Mouse (Mus musculus) G1E-ER4 (cell line): ENCODE measurements around the gene Eva1a. TPM values are rescaled to one million over a fixed set of nuclear protein-coding genes. Genes with fewer than 3 reads are reported as not detected.

Experiments used
- GATA1 ChIP-seq: IDR thresholded peaks from one replicate; pipeline ENCODE4 v1.8.0; 2012; ENCODE audit warnings: low read length, inconsistent platforms
- polyA plus RNA-seq: library from polyadenylated mRNA; stranded (reverse); fragments of >175 nt; gene quantifications from 2 replicates; pipeline ENCODE4 v1.2.3, GENCODE M21; 2012

Eva1a gene
- polyA plus RNA-seq, 1 experiment: not detected

DNA sequence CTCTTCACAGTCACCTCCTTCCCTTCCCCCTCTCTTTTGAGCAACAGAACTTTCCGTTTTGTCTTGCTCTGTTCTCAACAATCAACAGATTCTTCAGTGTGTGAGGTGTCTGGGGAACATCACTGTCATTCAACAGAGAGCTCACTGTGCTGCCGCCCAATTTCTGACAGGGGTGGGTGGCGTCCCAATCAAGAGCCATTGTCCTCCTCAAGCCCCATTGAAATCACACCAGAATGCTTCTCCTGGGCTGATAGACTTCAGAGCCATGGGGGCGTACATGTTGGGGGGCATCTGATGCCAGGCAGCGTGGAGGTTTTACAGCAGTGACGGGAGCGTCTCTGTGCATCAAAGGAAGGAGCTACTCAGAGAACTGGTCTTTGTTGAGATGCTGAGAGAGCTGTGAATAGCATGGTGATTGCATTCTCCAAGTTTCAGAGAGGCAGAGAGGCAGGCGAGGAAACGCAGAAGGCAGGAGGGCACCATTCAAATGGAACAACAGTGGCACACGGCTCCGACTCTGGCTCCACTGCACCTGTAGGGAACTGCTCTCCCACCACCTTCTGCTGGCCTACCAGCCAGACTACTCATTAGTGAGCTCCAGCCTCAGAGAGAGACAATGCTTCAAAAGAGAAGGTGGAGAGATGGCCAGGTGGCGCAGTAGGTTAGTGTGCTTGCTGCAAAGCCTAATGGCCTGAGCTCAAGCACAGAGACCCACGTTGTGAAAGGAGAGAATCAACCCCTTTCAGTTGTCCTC, 95.3 kb downstream of the Eva1a start:
- TF ChIP-seq GATA1: no peak

Other genes with a start within 250 kb of the Eva1a start
- 4.9 and 6.7 TPM in 2 replicates for gene Gcfc2, start 117.4 kb upstream of the Eva1a start, polyA plus RNA-seq
- 8.9 and 9.3 TPM in 2 replicates for gene Mrpl19, start 75.1 kb upstream of the Eva1a start, polyA plus RNA-seq